16 mouse cellular contexts compared by ENCODE assay signal in genomic region chr15:94981798-94982197, GRCm38 (mm10).
DNase-seq lines count a peak whose midpoint lies in the region; ATAC-seq lines count a peak whose summit lies in the region.
"Had no signal": no experiment of that assay in that cellular context is flagged by ENCODE, and none has a peak within 500 bp of the region (broad histone marks: within the 10 kb centered on the region; RNA-seq: fewer than 3 reads in every experiment).

No protein-coding gene starts in this region.

- intact Hi-C loops in heart, postnatal 14 days (cut with DNase I): no loop called here

- no peak for DNase-seq in frontal cortex, postnatal 25 days (ENCODE audit: low spot score in 2 of 2)
- peak; percentile 46 to 64 for DNase-seq in left cerebral cortex, adult 18-20 months (ENCODE audit: low spot score in 2 of 2)
- no peak for DNase-seq in left cerebral cortex, adult 11 months (ENCODE audit: low spot score)
- DNase-seq in right cerebral cortex, postnatal 25 days: peak; percentile 35
- no peak for DNase-seq in right cerebral cortex, postnatal 14 days
- DNase-seq in heart, postnatal 14 days: no peak
- DNase-seq: adrenal gland, postnatal 10 days; B cell, adult 2 months; cerebellum, adult 11-12 months; cerebellum, adult 9-10 months; cerebellum, postnatal 25 days; gastrocnemius, postnatal 10 days; heart, adult 2 months had no signal

- ATAC-seq in frontal cortex, adult (ENCODE audit: low TSS enrichment): peak; percentile 96
- ATAC-seq: CD4-positive, CD25-positive, alpha-beta regulatory T cell, adult 4 months; forebrain, embryonic 15.5 days had no signal

Comparison
In these comparisons a context has a peak if more than half of its experiments do, and no peak if none do; other contexts are left out.
1. DNase-seq: peak in left cerebral cortex, adult 18-20 months (2 of 2) and right cerebral cortex, postnatal 25 days (single experiment); none in frontal cortex, postnatal 25 days (0 of 2), left cerebral cortex, adult 11 months (single experiment), right cerebral cortex, postnatal 14 days (single experiment) and heart, postnatal 14 days (0 of 2).